11 mouse cellular contexts compared by ENCODE assay signal in the genomic region with DNA sequence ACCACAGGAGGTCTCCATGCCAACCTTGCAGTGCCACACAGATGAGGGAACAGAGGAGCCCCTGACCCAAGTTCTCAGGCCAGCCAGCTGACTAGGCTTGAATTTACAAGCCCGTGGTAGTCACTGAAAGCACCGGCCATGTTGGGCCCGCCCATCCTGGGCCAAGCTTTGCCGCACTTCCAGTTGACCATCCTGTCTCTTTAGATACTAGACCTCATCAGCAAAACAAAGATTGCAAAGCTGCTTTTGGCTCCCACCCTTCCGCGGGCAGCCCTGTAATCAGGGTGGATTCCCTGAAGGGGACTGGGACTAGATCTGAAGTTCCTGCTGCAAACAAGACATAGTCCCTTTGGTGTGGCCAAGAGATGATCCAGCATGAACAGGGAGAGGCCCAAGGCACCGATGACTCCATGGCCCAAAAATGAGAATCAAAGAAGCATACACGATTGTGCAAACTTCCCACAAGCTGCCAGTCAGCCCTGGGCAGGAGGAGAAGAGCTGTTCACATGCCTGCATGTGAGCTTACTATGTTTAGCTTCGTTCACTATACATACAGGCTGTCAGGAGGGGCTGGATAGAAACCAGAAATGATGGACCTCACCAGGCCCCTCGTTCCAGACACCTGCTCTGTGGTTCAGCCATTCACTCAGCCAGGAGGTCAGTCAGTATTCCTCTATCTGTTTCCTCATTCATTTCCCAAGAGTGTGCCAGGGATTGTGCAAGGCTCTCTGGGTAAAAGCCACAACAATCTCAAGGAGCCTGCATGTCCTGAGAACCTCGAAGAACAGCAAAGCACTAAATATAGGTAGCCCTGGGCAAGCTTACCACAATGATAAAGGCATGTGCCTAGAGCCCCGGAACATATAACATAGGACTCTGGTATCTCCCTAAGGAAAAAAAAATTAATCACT.
DNase-seq lines count a peak whose midpoint lies in the region; TF ChIP-seq lines count a peak whose summit lies in the region.
"Had no signal": no experiment of that assay in that cellular context is flagged by ENCODE, and none has a peak within 500 bp of the region (broad histone marks: within the 10 kb centered on the region; RNA-seq: fewer than 3 reads in every experiment).

No protein-coding gene starts in this region.

- H3K27me3 ChIP-seq in E14TG2a.4 (ENCODE audit: insufficient read depth, low read length): no peaks in the 10 kb centered on the region
- H3K27me3 ChIP-seq: hindbrain, embryonic 15.5 days; stomach, embryonic 15.5 days had no signal

- peaks cover 75% of the 10 kb centered on the region for H3K4me1 ChIP-seq in E14TG2a.4 (replicated peaks; ENCODE audit: low read depth, low read length)
- peaks cover 10% of the 10 kb centered on the region; the same call in 1 of the 2 replicates for H3K4me1 ChIP-seq in lung, adult 2 months (ENCODE audit: control insufficient read depth, insufficient read depth, low read length)

- no peaks in the 10 kb centered on the region for H3K9me3 ChIP-seq in E14TG2a.4 (ENCODE audit: low read length)
- H3K9me3 ChIP-seq: hindbrain, embryonic 15.5 days; stomach, embryonic 15.5 days had no signal

- TF ChIP-seq CTCF in E14TG2a.4 (conservative IDR thresholded peaks at IDR 0.05; ENCODE audit: low read length): no peak
- no peak for TF ChIP-seq CTCF in lung, adult 2 months (IDR thresholded peaks at IDR 0.05; ENCODE audit: insufficient read depth, low read length)

- peak; percentile 67 for DNase-seq in adrenal gland, adult 2 months
- no peak for DNase-seq in adrenal gland, adult 18-20 months (ENCODE audit: low spot score in 2 of 2)
- peak; percentile 42 to 45 for DNase-seq in adrenal gland, postnatal 36 days
- DNase-seq in lung, adult 2 months: peak; percentile 59
- no peak for DNase-seq in urinary bladder, adult 2 months (ENCODE audit: low spot score)
- no peak for DNase-seq in kidney, adult 18-20 months
- no peak for DNase-seq in natural killer cell, adult 2 months (ENCODE audit: low spot score in 2 of 2)
- DNase-seq: liver had no signal

- 57% methylated on average over 12 of the region's 12 CpGs for WGBS in lung, adult 2 months

- peak overlapping the region; percentile 59 for H3K4me3 ChIP-seq in E14TG2a.4 (replicated peaks; ENCODE audit: low read length)
- no peak overlapping the region for H3K4me3 ChIP-seq in lung, adult 2 months (replicated peaks; ENCODE audit: extremely low read depth, low read depth, low read length)
- H3K4me3 ChIP-seq: hindbrain, embryonic 15.5 days; stomach, embryonic 15.5 days had no signal

- no peak for TF ChIP-seq POLR2A in lung, adult 2 months (IDR thresholded peaks at IDR 0.05; ENCODE audit: borderline replicate concordance, extremely low read depth, low read depth, low read length)

- no peaks in the 10 kb centered on the region; the same call in 1 of the 2 replicates for H3K36me3 ChIP-seq in E14TG2a.4 (ENCODE audit: insufficient read depth, low read length)
- H3K36me3 ChIP-seq: hindbrain, embryonic 15.5 days; stomach, embryonic 15.5 days had no signal

Comparison
In these comparisons a context has a peak if more than half of its experiments do, and no peak if none do; other contexts are left out.
1. DNase-seq: peak in adrenal gland, adult 2 months (single experiment), adrenal gland, postnatal 36 days (2 of 2) and lung, adult 2 months (single experiment); none in adrenal gland, adult 18-20 months (0 of 2), urinary bladder, adult 2 months (single experiment), kidney, adult 18-20 months (single experiment) and natural killer cell, adult 2 months (0 of 2).